Comparison of ENCODE assay signal across 12 mouse cellular contexts in genomic region chr1:36813415-36813814, GRCm38 (mm10). TPM values are rescaled to one million over a fixed set of nuclear protein-coding genes. Genes with fewer than 3 reads are reported as not detected.
DNase-seq lines count a peak whose midpoint lies in the region; ATAC-seq lines count a peak whose summit lies in the region.
"Had no signal": no experiment of that assay in that cellular context is flagged by ENCODE, and none has a peak within 500 bp of the region (broad histone marks: within the 10 kb centered on the region; RNA-seq: fewer than 3 reads in every experiment).

No protein-coding gene starts in this region.

- no peak for ATAC-seq in heart, embryonic 11.5 days (replicated peaks; ENCODE audit: insufficient number of reproducible peaks, low FRiP score, low TSS enrichment)
- ATAC-seq in forebrain, embryonic 15.5 days (replicated peaks): peak; percentile 46; the same call in 1 of the 2 replicates
- ATAC-seq in megakaryocyte progenitor cell, adult 5-6 weeks (replicated peaks; ENCODE audit: poor library complexity): peak; percentile 82
- ATAC-seq in monocyte, adult 5-6 weeks (replicated peaks; ENCODE audit: insufficient number of reproducible peaks, low FRiP score, low TSS enrichment, poor library complexity, severe bottlenecking): no peak
- no peak for ATAC-seq in granulocyte monocyte progenitor cell, adult 5-6 weeks (replicated peaks; ENCODE audit: poor library complexity, severe bottlenecking)
- ATAC-seq: activated CD4-positive, CD25-positive, alpha-beta regulatory T cell, adult 4 months; midbrain, embryonic 16.5 days had no signal

- 21% methylated on average over 7 of the region's 7 CpGs for WGBS in heart, embryonic 11.5 days (ENCODE audit: insufficient replicate concordance)
- WGBS in forebrain, embryonic 15.5 days: 64% methylated on average over 7 of the region's 7 CpGs

- no peak for DNase-seq in heart, postnatal 25 days (ENCODE audit: low spot score)
- peak; percentile 43 for DNase-seq in layer of hippocampus, adult 9-10 months (ENCODE audit: low spot score)
- no peak for DNase-seq in retina, postnatal 1 day
- DNase-seq: gastrocnemius, postnatal 36 days had no signal

- H3K27me3 ChIP-seq in heart, embryonic 11.5 days (ENCODE audit: control insufficient read depth, insufficient read depth, low read length): no peaks in the 10 kb centered on the region
- no peaks in the 10 kb centered on the region for H3K27me3 ChIP-seq in forebrain, embryonic 15.5 days
- H3K27me3 ChIP-seq: CH12.LX had no signal

- H3K9ac ChIP-seq in heart, embryonic 11.5 days (ENCODE audit: low read depth, low read length): no peak overlapping the region
- H3K9ac ChIP-seq in forebrain, embryonic 15.5 days (replicated peaks): no peak overlapping the region

- peak overlapping the region; percentile 4; the same call in 1 of the 2 replicates for H3K27ac ChIP-seq in heart, embryonic 11.5 days (ENCODE audit: low read depth, low read length)
- peak overlapping the region; percentile 76 for H3K27ac ChIP-seq in forebrain, embryonic 15.5 days (replicated peaks)

- peaks cover 16% of the 10 kb centered on the region for H3K36me3 ChIP-seq in heart, embryonic 11.5 days (ENCODE audit: control insufficient read depth, insufficient read depth, low read length)
- H3K36me3 ChIP-seq in forebrain, embryonic 15.5 days: peaks cover 71% of the 10 kb centered on the region

- no peaks in the 10 kb centered on the region for H3K9me3 ChIP-seq in heart, embryonic 11.5 days (replicated peaks; ENCODE audit: control insufficient read depth, low read length)
- H3K9me3 ChIP-seq in forebrain, embryonic 15.5 days: no peaks in the 10 kb centered on the region

- H3K4me1 ChIP-seq in heart, embryonic 11.5 days (ENCODE audit: control insufficient read depth, insufficient read depth, low read length): peaks cover 13% of the 10 kb centered on the region
- no peaks in the 10 kb centered on the region for H3K4me1 ChIP-seq in forebrain, embryonic 15.5 days

- H3K4me3 ChIP-seq in heart, embryonic 11.5 days (ENCODE audit: low read depth, low read length): no peak overlapping the region
- H3K4me3 ChIP-seq in forebrain, embryonic 15.5 days: no peak overlapping the region

- intact Hi-C loops in heart, postnatal 25 days (cut with DNase I): no loop called here

- H3K4me2 ChIP-seq in heart, embryonic 11.5 days: peak overlapping the region; percentile 16
- H3K4me2 ChIP-seq in forebrain, embryonic 15.5 days (replicated peaks): no peak overlapping the region

RNA-seq across cellular contexts. Expression of gene Zap70, which starts 51.8 kb away (rescaled TPM):
- 0.18 and 0.26 TPM in 2 replicates for polyA plus RNA-seq in heart, embryonic 11.5 days (2014; fragmentation: Nextera tagmentation; extraction: Ambion mirVana)
- under 1 TPM; 0.18 to 0.53 TPM for total RNA-seq in heart, postnatal 25 days (2021)
- 0.94 and 1.3 TPM in 2 replicates for polyA plus RNA-seq in forebrain, embryonic 15.5 days (2015; fragmentation: Nextera tagmentation; extraction: Ambion mirVana)
- 0.10 and 0.37 TPM in 2 replicates for total RNA-seq in megakaryocyte progenitor cell, adult 5-6 weeks (2015)
- not detected in 2 replicates for total RNA-seq in megakaryocyte progenitor cell, adult 5-6 weeks (2017)
- total RNA-seq in monocyte, adult 5-6 weeks (2017): 14.5 to 81.6 TPM (median 14.9 TPM) in 3 replicates
- total RNA-seq in granulocyte monocyte progenitor cell, adult 5-6 weeks (2014; fragmentation: Nextera tagmentation): not detected in 2 replicates
- total RNA-seq in granulocyte monocyte progenitor cell, adult 5-6 weeks (2017): 0.13 TPM in 1 of 2 replicates, not detected in the other

Comparison
In these comparisons a context has a peak if more than half of its experiments do, and no peak if none do; other contexts are left out.
1. ATAC-seq: peak in forebrain, embryonic 15.5 days (single experiment) and megakaryocyte progenitor cell, adult 5-6 weeks (single experiment); none in heart, embryonic 11.5 days (single experiment), monocyte, adult 5-6 weeks (single experiment) and granulocyte monocyte progenitor cell, adult 5-6 weeks (single experiment).
2. RNA of gene Zap70, which starts 51.8 kb away (total RNA-seq): 14.5 to 81.6 TPM in monocyte, adult 5-6 weeks; 0.18 to 0.53 TPM in heart, postnatal 25 days, 0.10 to 0.37 TPM in megakaryocyte progenitor cell, adult 5-6 weeks and 0.13 TPM in granulocyte monocyte progenitor cell, adult 5-6 weeks; every median in the first group is over 10 times any median in the second.